8 mouse cellular contexts compared by ENCODE assay signal in genomic region chr6:147090191-147090590, GRCm38 (mm10). TPM values are rescaled to one million over a fixed set of nuclear protein-coding genes. Genes with fewer than 3 reads are reported as not detected.
DNase-seq lines count a peak whose midpoint lies in the region; ATAC-seq lines count a peak whose summit lies in the region.

No protein-coding gene starts in this region.

- H3K4me2 ChIP-seq in neural tube, embryonic 12.5 days (replicated peaks) = peak overlapping the region; percentile 81
- H3K4me2 ChIP-seq in limb, embryonic 12.5 days = peak overlapping the region; percentile 100; the same call in 1 of the 2 replicates
- peak overlapping the region; percentile 93 for H3K4me2 ChIP-seq in neural tube, embryonic 15.5 days

- WGBS in heart, embryonic 10.5 days = 70% methylated on average over 5 of the region's 5 CpGs
- whole genome bisulfite sequencing in neural tube, embryonic 12.5 days = 77% methylated on average over 5 of the region's 5 CpGs
- WGBS in limb, embryonic 12.5 days = 74% methylated on average over 5 of the region's 5 CpGs
- WGBS in neural tube, embryonic 15.5 days = 70% methylated on average over 5 of the region's 5 CpGs

- intact Hi-C loops in heart, postnatal 14 days (cut with DNase I) = no loop called here

- ATAC-seq in neural tube, embryonic 12.5 days (ENCODE audit: low FRiP score, low read depth) = no peak
- no peak for ATAC-seq in limb, embryonic 12.5 days (ENCODE audit: insufficient number of reproducible peaks, insufficient read depth, low FRiP score, low TSS enrichment, low read depth)
- ATAC-seq in neural tube, embryonic 15.5 days (ENCODE audit: low FRiP score) = no peak

- H3K27me3 ChIP-seq in heart, embryonic 10.5 days (ENCODE audit: insufficient read depth, poor library complexity, severe bottlenecking) = peaks cover 22% of the 10 kb centered on the region
- no peaks in the 10 kb centered on the region for H3K27me3 ChIP-seq in neural tube, embryonic 12.5 days (replicated peaks)
- H3K27me3 ChIP-seq in limb, embryonic 12.5 days = peaks cover 7% of the 10 kb centered on the region; the same call in 1 of the 2 replicates
- H3K27me3 ChIP-seq in neural tube, embryonic 15.5 days (replicated peaks) = no peaks in the 10 kb centered on the region

- 0 out of 2 replicates have a peak, but pooled peaks cover 4% of the 10 kb centered on the region for H3K36me3 ChIP-seq in heart, embryonic 10.5 days
- H3K36me3 ChIP-seq in neural tube, embryonic 12.5 days = no peaks in the 10 kb centered on the region
- 0 out of 2 replicates have a peak, but pooled peaks cover 5% of the 10 kb centered on the region for H3K36me3 ChIP-seq in limb, embryonic 12.5 days
- H3K36me3 ChIP-seq in neural tube, embryonic 15.5 days = no peaks in the 10 kb centered on the region

- DNase-seq in heart, embryonic 10.5 days (ENCODE audit: low spot score) = no peak
- DNase-seq in heart, postnatal 14 days = no peak
- no peak for DNase-seq in neural tube, embryonic 10.5 days (ENCODE audit: extremely low spot score, low spot score)
- DNase-seq in adrenal gland, adult 8-10 months = no peak
- DNase-seq in urinary bladder, postnatal 36 days (ENCODE audit: low spot score in 2 of 2) = no peak

- H3K4me3 ChIP-seq in heart, embryonic 10.5 days = peak overlapping the region; percentile 87
- no peak overlapping the region for H3K4me3 ChIP-seq in neural tube, embryonic 12.5 days
- no peak overlapping the region for H3K4me3 ChIP-seq in limb, embryonic 12.5 days (replicated peaks)
- peak overlapping the region; percentile 89 for H3K4me3 ChIP-seq in neural tube, embryonic 15.5 days (replicated peaks)

- no peak overlapping the region for H3K27ac ChIP-seq in heart, embryonic 10.5 days
- H3K27ac ChIP-seq in neural tube, embryonic 12.5 days = no peak overlapping the region
- H3K27ac ChIP-seq in limb, embryonic 12.5 days = no peak overlapping the region
- H3K27ac ChIP-seq in neural tube, embryonic 15.5 days (replicated peaks) = peak overlapping the region; percentile 93

- H3K9ac ChIP-seq in neural tube, embryonic 12.5 days = no peak overlapping the region
- H3K9ac ChIP-seq in limb, embryonic 12.5 days (replicated peaks) = no peak overlapping the region
- no peak overlapping the region; the same call in 1 of the 2 replicates for H3K9ac ChIP-seq in neural tube, embryonic 15.5 days (replicated peaks)

- no peaks in the 10 kb centered on the region for H3K9me3 ChIP-seq in heart, embryonic 10.5 days
- no peaks in the 10 kb centered on the region for H3K9me3 ChIP-seq in neural tube, embryonic 12.5 days
- no peaks in the 10 kb centered on the region for H3K9me3 ChIP-seq in limb, embryonic 12.5 days
- no peaks in the 10 kb centered on the region for H3K9me3 ChIP-seq in neural tube, embryonic 15.5 days (replicated peaks)

- H3K4me1 ChIP-seq in heart, embryonic 10.5 days = peaks cover 36% of the 10 kb centered on the region
- peaks cover 23% of the 10 kb centered on the region for H3K4me1 ChIP-seq in neural tube, embryonic 12.5 days
- peaks cover 45% of the 10 kb centered on the region for H3K4me1 ChIP-seq in limb, embryonic 12.5 days (replicated peaks)
- peaks cover 46% of the 10 kb centered on the region for H3K4me1 ChIP-seq in neural tube, embryonic 15.5 days

RNA-seq across cellular contexts. Expression of gene Klhl42, which starts 1.0 kb away (rescaled TPM):
- 5.2 and 5.7 TPM in 2 replicates for polyA plus RNA-seq in heart, embryonic 10.5 days (2016; fragmentation: Nextera tagmentation; extraction: Ambion mirVana)
- total RNA-seq in heart, postnatal 14 days (2021) = 1 to 10 TPM; 8.2 to 8.7 TPM
- polyA plus RNA-seq in neural tube, embryonic 12.5 days (2016; fragmentation: Nextera tagmentation; extraction: Ambion mirVana) = 6.9 and 8.4 TPM in 2 replicates
- 9.3 and 9.6 TPM in 2 replicates for polyA plus RNA-seq in limb, embryonic 12.5 days (2016; fragmentation: Nextera tagmentation; extraction: Ambion mirVana)
- 7.4 and 7.5 TPM in 2 replicates for polyA plus RNA-seq in neural tube, embryonic 15.5 days (2015; fragmentation: Nextera tagmentation; extraction: Ambion mirVana)
- total RNA-seq in adrenal gland, adult 8-10 months (2022) = 10 to 100 TPM; 23.3 to 27.7 (median 24.8) TPM

RNA-seq across cellular contexts. Expression of gene Mansc4, which starts 3.4 kb away (rescaled TPM):
- 0.59 TPM in 1 of 2 replicates, not detected in the other for polyA plus RNA-seq in heart, embryonic 10.5 days (2016; fragmentation: Nextera tagmentation; extraction: Ambion mirVana)
- not detected for total RNA-seq in heart, postnatal 14 days (2021)
- polyA plus RNA-seq in neural tube, embryonic 12.5 days (2016; fragmentation: Nextera tagmentation; extraction: Ambion mirVana) = 0.18 and 0.51 TPM in 2 replicates
- polyA plus RNA-seq in limb, embryonic 12.5 days (2016; fragmentation: Nextera tagmentation; extraction: Ambion mirVana) = 2.5 and 2.6 TPM in 2 replicates
- 1.1 and 1.2 TPM in 2 replicates for polyA plus RNA-seq in neural tube, embryonic 15.5 days (2015; fragmentation: Nextera tagmentation; extraction: Ambion mirVana)
- under 1 TPM in 2 of 4 experiments, not detected in 2; 0.35 to 0.80 TPM for total RNA-seq in adrenal gland, adult 8-10 months (2022)

RNA-seq across cellular contexts. Expression of gene Mrps35, which starts 47.6 kb away (rescaled TPM):
- polyA plus RNA-seq in heart, embryonic 10.5 days (2016; fragmentation: Nextera tagmentation; extraction: Ambion mirVana) = 129 and 136 TPM in 2 replicates
- total RNA-seq in heart, postnatal 14 days (2021) = 100 to 1,000 TPM; 173 to 181 TPM
- polyA plus RNA-seq in neural tube, embryonic 12.5 days (2016; fragmentation: Nextera tagmentation; extraction: Ambion mirVana) = 70.5 and 71.4 TPM in 2 replicates
- 102 and 106 TPM in 2 replicates for polyA plus RNA-seq in limb, embryonic 12.5 days (2016; fragmentation: Nextera tagmentation; extraction: Ambion mirVana)
- polyA plus RNA-seq in neural tube, embryonic 15.5 days (2015; fragmentation: Nextera tagmentation; extraction: Ambion mirVana) = 83.9 and 92.8 TPM in 2 replicates
- total RNA-seq in adrenal gland, adult 8-10 months (2022) = 10 to 100 TPM; 75.1 to 86.0 (median 81.8) TPM

RNA-seq across cellular contexts. Expression of gene Rep15, which starts 57.8 kb away (rescaled TPM):
- 1.4 TPM in 2 replicates for polyA plus RNA-seq in heart, embryonic 10.5 days (2016; fragmentation: Nextera tagmentation; extraction: Ambion mirVana)
- total RNA-seq in heart, postnatal 14 days (2021) = 1 to 10 TPM in 1 of 2 experiments, under 1 TPM in 1; 0.68 to 1.2 TPM
- 0.74 and 0.75 TPM in 2 replicates for polyA plus RNA-seq in neural tube, embryonic 12.5 days (2016; fragmentation: Nextera tagmentation; extraction: Ambion mirVana)
- polyA plus RNA-seq in limb, embryonic 12.5 days (2016; fragmentation: Nextera tagmentation; extraction: Ambion mirVana) = 1.6 and 2.0 TPM in 2 replicates
- 0.88 and 0.95 TPM in 2 replicates for polyA plus RNA-seq in neural tube, embryonic 15.5 days (2015; fragmentation: Nextera tagmentation; extraction: Ambion mirVana)
- 1 to 10 TPM in 3 of 4 experiments, under 1 TPM in 1; 0.70 to 2.7 (median 1.2) TPM for total RNA-seq in adrenal gland, adult 8-10 months (2022)

Comparison
In these comparisons a context has a peak if more than half of its experiments do, and no peak if none do; other contexts are left out.
1. H3K4me3 ChIP-seq: peak in heart, embryonic 10.5 days (single experiment) and neural tube, embryonic 15.5 days (single experiment); none in neural tube, embryonic 12.5 days (single experiment) and limb, embryonic 12.5 days (single experiment).
2. Peak in every context shown above with its lines, with median percentiles within 50 percentile points of each other: H3K4me2 ChIP-seq.